Mouse (Mus musculus): ENCODE data around the gene Rtn4r. TPM values are rescaled to one million over a fixed set of nuclear protein-coding genes. Genes with fewer than 3 reads are reported as not detected.

Gene Rtn4r
- polyA plus RNA-seq, 1 experiment from 2014 or later: 13.4 TPM

DNA sequence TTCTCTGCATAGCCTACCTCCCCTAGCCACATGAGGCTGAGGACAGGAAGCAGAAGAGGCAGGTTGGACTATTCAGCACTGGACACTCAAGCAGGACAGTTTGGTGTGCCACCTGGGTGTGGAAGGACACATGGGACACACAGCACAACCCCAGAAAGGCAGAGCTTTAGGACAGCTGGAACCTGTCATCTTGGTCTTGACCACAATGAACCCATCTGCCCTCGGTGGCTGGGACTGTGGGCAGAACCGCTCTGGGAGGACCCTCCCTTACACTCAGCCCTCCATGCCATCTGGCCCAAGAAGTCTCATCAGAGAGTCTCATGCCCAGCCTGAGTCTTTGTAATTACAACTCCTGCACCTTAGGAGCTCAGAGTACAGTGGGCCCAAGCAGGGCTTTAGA, 72.6 kb downstream of the Rtn4r start:
- H3K9me3 ChIP-seq: no peaks in the 10 kb centered on the region
- H3K27me3 ChIP-seq: no peaks in the 10 kb centered on the region
- 90% methylated on average over 2 of the region's 2 CpGs for WGBS
- H3K4me3 ChIP-seq (replicated peaks): no peak overlapping the region
- peaks cover 51% of the 10 kb centered on the region for H3K4me1 ChIP-seq (replicated peaks)
- no peak overlapping the region for H3K9ac ChIP-seq (replicated peaks)
- H3K4me2 ChIP-seq (replicated peaks): no peak overlapping the region
- 0 out of 2 replicates have a peak overlapping the region, but pooled peaks have one; percentile 70 for H3K27ac ChIP-seq
- no peak for ATAC-seq
- no peaks in the 10 kb centered on the region for H3K36me3 ChIP-seq

DNA sequence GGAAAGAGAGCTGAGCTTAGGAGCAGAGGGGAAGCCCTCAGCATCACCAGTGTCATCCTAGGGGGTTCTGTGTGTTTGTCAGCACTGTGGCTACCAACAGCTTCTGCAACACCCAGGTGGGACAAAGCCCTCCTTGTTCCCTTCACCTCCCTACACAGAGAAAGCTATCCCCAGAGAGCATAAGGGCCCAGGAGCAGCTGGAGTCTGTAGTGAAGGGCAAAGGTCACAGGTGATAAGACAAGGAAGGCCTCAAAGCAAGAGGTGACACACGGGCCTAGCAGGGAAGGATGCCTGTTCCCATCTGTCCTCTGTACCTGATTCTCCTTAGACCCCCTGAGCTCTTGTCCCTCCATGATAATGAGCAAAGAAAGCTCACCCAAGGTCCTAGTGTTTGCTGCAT, 74.2 kb downstream of the Rtn4r start:
- Histone ChIP-seq H3K4me1 (replicated peaks) (peaks cover 50% of the 10 kb centered on the region), H3K27ac (no peak overlapping the region), H3K36me3 (no peaks in the 10 kb centered on the region), H3K4me3 (replicated peaks) (no peak overlapping the region), H3K9me3 (no peaks in the 10 kb centered on the region), H3K9ac (replicated peaks) (no peak overlapping the region), H3K27me3 (no peaks in the 10 kb centered on the region), H3K4me2 (replicated peaks) (no peak overlapping the region)
- no peak for ATAC-seq
- WGBS: 64% methylated on average over 1 of the region's 1 CpGs

Small RNA genes lying within 50 kb of the gene (microRNA-seq; reads per million reads assigned to microRNA genes)
- not detected for gene Mir6366

Other genes starting within 250 kb of the Rtn4r start
- gene Gm20518, start 236.0 kb upstream of the Rtn4r start, polyA plus RNA-seq (2015; fragmentation: Nextera tagmentation; extraction: Ambion mirVana): 0.71 and 0.98 TPM in 2 replicates
- gene Tssk1, start 233.4 kb upstream of the Rtn4r start, polyA plus RNA-seq (2015; fragmentation: Nextera tagmentation; extraction: Ambion mirVana): 0.07 TPM in 1 of 2 replicates, not detected in the other
- gene Dgcr2, start 229.1 kb upstream of the Rtn4r start, polyA plus RNA-seq (2015; fragmentation: Nextera tagmentation; extraction: Ambion mirVana): 97.9 and 103 TPM in 2 replicates
- 0.14 and 0.19 TPM in 2 replicates for gene Tssk2, start 229.0 kb upstream of the Rtn4r start, polyA plus RNA-seq (2015; fragmentation: Nextera tagmentation; extraction: Ambion mirVana)
- 56.1 and 56.6 TPM in 2 replicates for gene Ess2, start 216.3 kb upstream of the Rtn4r start, polyA plus RNA-seq (2015; fragmentation: Nextera tagmentation; extraction: Ambion mirVana)
- 0.40 and 1.5 TPM in 2 replicates for gene Gsc2, start 212.6 kb upstream of the Rtn4r start, polyA plus RNA-seq (2015; fragmentation: Nextera tagmentation; extraction: Ambion mirVana)
- gene Slc25a1, start 199.4 kb upstream of the Rtn4r start, polyA plus RNA-seq (2015; fragmentation: Nextera tagmentation; extraction: Ambion mirVana): 146 and 148 TPM in 2 replicates
- gene Vpreb2, start 147.2 kb upstream of the Rtn4r start, polyA plus RNA-seq (2015; fragmentation: Nextera tagmentation; extraction: Ambion mirVana): not detected in 2 replicates
- gene Dgcr6, start 74.8 kb upstream of the Rtn4r start, polyA plus RNA-seq (2015; fragmentation: Nextera tagmentation; extraction: Ambion mirVana): 173 and 179 TPM in 2 replicates
- 4.9 and 5.2 TPM in 2 replicates for gene Prodh, start 37.4 kb upstream of the Rtn4r start, polyA plus RNA-seq (2015; fragmentation: Nextera tagmentation; extraction: Ambion mirVana)
- 0.09 TPM in 1 of 2 replicates, not detected in the other for gene Ccdc188, start 90.2 kb downstream of the Rtn4r start, polyA plus RNA-seq (2015; fragmentation: Nextera tagmentation; extraction: Ambion mirVana)
- 10.1 and 11.9 TPM in 2 replicates for gene Zdhhc8, start 107.5 kb downstream of the Rtn4r start, polyA plus RNA-seq (2015; fragmentation: Nextera tagmentation; extraction: Ambion mirVana)
- 100 and 115 TPM in 2 replicates for gene Trmt2a, start 121.0 kb downstream of the Rtn4r start, polyA plus RNA-seq (2015; fragmentation: Nextera tagmentation; extraction: Ambion mirVana)
- gene Ranbp1, start 121.1 kb downstream of the Rtn4r start, polyA plus RNA-seq (2015; fragmentation: Nextera tagmentation; extraction: Ambion mirVana): 519 and 564 TPM in 2 replicates
- gene Gm49776, start 130.7 kb downstream of the Rtn4r start, polyA plus RNA-seq (2015; fragmentation: Nextera tagmentation; extraction: Ambion mirVana): not detected in 2 replicates
- 36.3 and 39.7 TPM in 2 replicates for gene Dgcr8, start 161.6 kb downstream of the Rtn4r start, polyA plus RNA-seq (2015; fragmentation: Nextera tagmentation; extraction: Ambion mirVana)
- 63.1 and 66.5 TPM in 2 replicates for gene Tango2, start 220.5 kb downstream of the Rtn4r start, polyA plus RNA-seq (2015; fragmentation: Nextera tagmentation; extraction: Ambion mirVana)
- 109 and 111 TPM in 2 replicates for gene Arvcf, start 220.5 kb downstream of the Rtn4r start, polyA plus RNA-seq (2015; fragmentation: Nextera tagmentation; extraction: Ambion mirVana)

Data from midbrain, embryonic 13.5 days (tissue).